Mouse (Mus musculus): ENCODE measurements around the gene Stxbp1.

DNA sequence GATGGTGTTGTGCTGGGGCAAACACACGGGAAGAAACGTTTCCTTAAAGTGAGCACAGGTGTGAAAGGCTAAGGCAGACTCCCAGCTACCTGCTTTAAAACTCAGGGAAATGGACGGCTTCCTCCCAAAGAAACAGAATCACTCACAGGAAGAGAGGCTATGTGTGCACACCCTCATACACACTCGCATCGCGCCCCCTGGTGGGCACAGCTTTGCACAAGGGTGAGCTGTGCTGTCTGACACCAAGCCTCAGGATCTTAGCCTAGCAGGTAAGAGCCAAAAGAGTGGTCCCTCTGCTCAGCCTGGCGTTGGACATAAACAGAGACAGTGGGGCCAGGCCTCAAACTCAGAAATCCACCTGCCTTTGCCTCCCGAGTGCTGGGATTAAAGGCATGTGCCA, 7.2 kb upstream of the Stxbp1 start:
- TF ChIP-seq CTCF (IDR thresholded peaks at IDR 0.05), result peak; percentile 98
- no peak for TF ChIP-seq EP300 (IDR thresholded peaks at IDR 0.05)
